Mouse (Mus musculus): ENCODE data around the gene Otop2. TPM values are rescaled to one million over a fixed set of nuclear protein-coding genes. Genes with fewer than 3 reads are reported as not detected.

Otop2 gene
- polyA plus RNA-seq, 1 experiment from 2014 or later, result not detected

- ATAC-seq (replicated peaks; ENCODE audit: low FRiP score) (no peak), DNase-seq (ENCODE audit: low spot score) (no peak)
- no peak overlapping the region for H3K9ac ChIP-seq (ENCODE audit: low read depth, low read length)
- H3K4me1 ChIP-seq (replicated peaks; ENCODE audit: control insufficient read depth, insufficient read depth, low read length), result peaks cover 12% of the 10 kb centered on the region
- no peaks in the 10 kb centered on the region for H3K36me3 ChIP-seq (ENCODE audit: control insufficient read depth, insufficient read depth, low read length)
- 84% methylated on average over 8 of the region's 8 CpGs for WGBS
- no peak overlapping the region for H3K4me2 ChIP-seq
- H3K9me3 ChIP-seq (ENCODE audit: control insufficient read depth, low read length), result no peaks in the 10 kb centered on the region
- no peak overlapping the region for H3K27ac ChIP-seq (ENCODE audit: low read depth, low read length)
- no peaks in the 10 kb centered on the region for H3K27me3 ChIP-seq (replicated peaks; ENCODE audit: control insufficient read depth, insufficient read depth, low read length)
- H3K4me3 ChIP-seq (ENCODE audit: low read depth, low read length), result no peak overlapping the region
Measured at GRCm38 (mm10) chr11:115282723-115283485, 24.1 kb upstream of the Otop2 start.

GRCm38 (mm10) chr11:115283486-115283765 is 23.5 kb upstream of the Otop2 start:
- ATAC-seq (replicated peaks; ENCODE audit: low FRiP score) (no peak), DNase-seq (ENCODE audit: low spot score) (no peak)
- Histone ChIP-seq H3K27me3 (replicated peaks; ENCODE audit: control insufficient read depth, insufficient read depth, low read length) (no peaks in the 10 kb centered on the region), H3K36me3 (ENCODE audit: control insufficient read depth, insufficient read depth, low read length) (no peaks in the 10 kb centered on the region), H3K9me3 (ENCODE audit: control insufficient read depth, low read length) (no peaks in the 10 kb centered on the region), H3K4me3 (ENCODE audit: low read depth, low read length) (no peak overlapping the region), H3K4me2 (no peak overlapping the region), H3K9ac (ENCODE audit: low read depth, low read length) (no peak overlapping the region), H3K27ac (ENCODE audit: low read depth, low read length) (no peak overlapping the region), H3K4me1 (replicated peaks; ENCODE audit: control insufficient read depth, insufficient read depth, low read length) (peaks cover 7% of the 10 kb centered on the region)
- 74% methylated on average over 9 of the region's 9 CpGs for WGBS

GRCm38 (mm10) chr11:115283891-115284620 is 22.9 kb upstream of the Otop2 start:
- ATAC-seq (replicated peaks; ENCODE audit: low FRiP score) (no peak), DNase-seq (ENCODE audit: low spot score) (no peak)
- Histone ChIP-seq H3K4me2 (no peak overlapping the region), H3K4me1 (replicated peaks; ENCODE audit: control insufficient read depth, insufficient read depth, low read length) (peaks cover 7% of the 10 kb centered on the region; the same call in 1 of the 2 replicates), H3K36me3 (ENCODE audit: control insufficient read depth, insufficient read depth, low read length) (no peaks in the 10 kb centered on the region), H3K9me3 (ENCODE audit: control insufficient read depth, low read length) (no peaks in the 10 kb centered on the region), H3K27ac (ENCODE audit: low read depth, low read length) (no peak overlapping the region), H3K9ac (ENCODE audit: low read depth, low read length) (no peak overlapping the region), H3K4me3 (ENCODE audit: low read depth, low read length) (no peak overlapping the region), H3K27me3 (replicated peaks; ENCODE audit: control insufficient read depth, insufficient read depth, low read length) (no peaks in the 10 kb centered on the region)
- 88% methylated on average over 12 of the region's 12 CpGs for WGBS

GRCm38 (mm10) chr11:115285282-115285681 is 21.7 kb upstream of the Otop2 start:
- no peak for ATAC-seq (replicated peaks; ENCODE audit: low FRiP score)
- Histone ChIP-seq H3K27ac (ENCODE audit: low read depth, low read length) (no peak overlapping the region), H3K9ac (ENCODE audit: low read depth, low read length) (no peak overlapping the region), H3K4me3 (ENCODE audit: low read depth, low read length) (no peak overlapping the region), H3K4me1 (replicated peaks; ENCODE audit: control insufficient read depth, insufficient read depth, low read length) (peaks cover 7% of the 10 kb centered on the region; the same call in 1 of the 2 replicates), H3K36me3 (ENCODE audit: control insufficient read depth, insufficient read depth, low read length) (no peaks in the 10 kb centered on the region), H3K9me3 (ENCODE audit: control insufficient read depth, low read length) (no peaks in the 10 kb centered on the region), H3K4me2 (no peak overlapping the region), H3K27me3 (replicated peaks; ENCODE audit: control insufficient read depth, insufficient read depth, low read length) (no peaks in the 10 kb centered on the region)
- WGBS, result 47% methylated on average over 4 of the region's 4 CpGs
- DNase-seq (ENCODE audit: low spot score), result no peak

GRCm38 (mm10) chr11:115286201-115286993 is 20.6 kb upstream of the Otop2 start:
- no peak overlapping the region for H3K4me3 ChIP-seq (ENCODE audit: low read depth, low read length)
- no peak for DNase-seq (ENCODE audit: low spot score)
- no peak overlapping the region for H3K4me2 ChIP-seq
- 73% methylated on average over 19 of the region's 19 CpGs for WGBS
- H3K27me3 ChIP-seq (replicated peaks; ENCODE audit: control insufficient read depth, insufficient read depth, low read length), result no peaks in the 10 kb centered on the region
- no peaks in the 10 kb centered on the region for H3K36me3 ChIP-seq (ENCODE audit: control insufficient read depth, insufficient read depth, low read length)
- H3K9me3 ChIP-seq (ENCODE audit: control insufficient read depth, low read length), result no peaks in the 10 kb centered on the region
- ATAC-seq (replicated peaks; ENCODE audit: low FRiP score), result no peak
- H3K9ac ChIP-seq (ENCODE audit: low read depth, low read length), result no peak overlapping the region
- H3K4me1 ChIP-seq (replicated peaks; ENCODE audit: control insufficient read depth, insufficient read depth, low read length), result peaks cover 11% of the 10 kb centered on the region
- H3K27ac ChIP-seq (ENCODE audit: low read depth, low read length), result no peak overlapping the region

GRCm38 (mm10) chr11:115287386-115287785 is 19.6 kb upstream of the Otop2 start:
- Histone ChIP-seq H3K4me3 (ENCODE audit: low read depth, low read length) (no peak overlapping the region), H3K36me3 (ENCODE audit: control insufficient read depth, insufficient read depth, low read length) (no peaks in the 10 kb centered on the region), H3K9ac (ENCODE audit: low read depth, low read length) (no peak overlapping the region), H3K27me3 (replicated peaks; ENCODE audit: control insufficient read depth, insufficient read depth, low read length) (no peaks in the 10 kb centered on the region), H3K4me1 (replicated peaks; ENCODE audit: control insufficient read depth, insufficient read depth, low read length) (peaks cover 8% of the 10 kb centered on the region), H3K27ac (ENCODE audit: low read depth, low read length) (no peak overlapping the region), H3K9me3 (ENCODE audit: control insufficient read depth, low read length) (no peaks in the 10 kb centered on the region), H3K4me2 (no peak overlapping the region)
- DNase-seq (ENCODE audit: low spot score) (no peak), ATAC-seq (replicated peaks; ENCODE audit: low FRiP score) (0 out of 2 replicates have a peak, but pooled peaks have one; percentile 27)
- 76% methylated on average over 5 of the region's 5 CpGs for WGBS

GRCm38 (mm10) chr11:115288305-115288704 is 18.7 kb upstream of the Otop2 start:
- Histone ChIP-seq H3K36me3 (ENCODE audit: control insufficient read depth, insufficient read depth, low read length) (no peaks in the 10 kb centered on the region), H3K27me3 (replicated peaks; ENCODE audit: control insufficient read depth, insufficient read depth, low read length) (no peaks in the 10 kb centered on the region), H3K4me2 (no peak overlapping the region), H3K27ac (ENCODE audit: low read depth, low read length) (no peak overlapping the region), H3K9me3 (ENCODE audit: control insufficient read depth, low read length) (no peaks in the 10 kb centered on the region), H3K4me3 (ENCODE audit: low read depth, low read length) (no peak overlapping the region), H3K9ac (ENCODE audit: low read depth, low read length) (no peak overlapping the region), H3K4me1 (replicated peaks; ENCODE audit: control insufficient read depth, insufficient read depth, low read length) (peaks cover 8% of the 10 kb centered on the region; the same call in 1 of the 2 replicates)
- no peak for DNase-seq (ENCODE audit: low spot score)
- ATAC-seq (replicated peaks; ENCODE audit: low FRiP score), result no peak
- WGBS, result 87% methylated on average over 2 of the region's 2 CpGs

GRCm38 (mm10) chr11:115289885-115290284 is 17.1 kb upstream of the Otop2 start:
- Histone ChIP-seq H3K27ac (ENCODE audit: low read depth, low read length) (no peak overlapping the region), H3K4me1 (replicated peaks; ENCODE audit: control insufficient read depth, insufficient read depth, low read length) (peaks cover 8% of the 10 kb centered on the region; the same call in 1 of the 2 replicates), H3K9ac (ENCODE audit: low read depth, low read length) (no peak overlapping the region), H3K9me3 (ENCODE audit: control insufficient read depth, low read length) (no peaks in the 10 kb centered on the region), H3K4me2 (no peak overlapping the region), H3K36me3 (ENCODE audit: control insufficient read depth, insufficient read depth, low read length) (no peaks in the 10 kb centered on the region), H3K4me3 (ENCODE audit: low read depth, low read length) (no peak overlapping the region), H3K27me3 (replicated peaks; ENCODE audit: control insufficient read depth, insufficient read depth, low read length) (no peaks in the 10 kb centered on the region)
- WGBS, result 71% methylated on average over 8 of the region's 8 CpGs
- no peak for DNase-seq (ENCODE audit: low spot score)
- ATAC-seq (replicated peaks; ENCODE audit: low FRiP score), result no peak
